Mouse (Mus musculus) stomach, embryonic 14.5 days (tissue): ENCODE measurements around the gene Spaar. TPM values are rescaled to one million over a fixed set of nuclear protein-coding genes. Genes with fewer than 3 reads are reported as not detected.
"Not testable (repeated sequence)": the region's sequence is repeated elsewhere in the genome, so short reads cannot be mapped to it uniquely, and the experiment has no call there.

Experiments used
- ATAC-seq: fragments of 200-750 bp; cut with Nextera tagmentation; 2 replicates; pipeline ENCODE4 v1.8.0; 2017; ENCODE audit warnings: low read depth, moderate TSS enrichment; ENCODE audit not compliant: insufficient number of reproducible peaks, insufficient read depth, low FRiP score
- H3K27ac ChIP-seq: fragments of 300-500 bp; sonication (generic); 2 replicates; pipeline ENCODE4 v1.5.1; 2014; ENCODE audit warnings: mild to moderate bottlenecking, low read length, moderate library complexity, mixed read lengths
- H3K27me3 ChIP-seq: fragments of 300-500 bp; sonication (generic); 2 replicates; pipeline ENCODE4 v1.6.1; 2014; ENCODE audit warnings: low read length, control low read depth, mixed read lengths; ENCODE audit not compliant: control insufficient read depth, insufficient read depth
- H3K36me3 ChIP-seq: fragments of 300-500 bp; sonication (generic); 2 replicates; pipeline ENCODE4 v1.6.1; 2014; ENCODE audit warnings: mild to moderate bottlenecking, control low read depth, low read length, moderate library complexity, mixed read lengths; ENCODE audit not compliant: control insufficient read depth, insufficient read depth
- H3K4me1 ChIP-seq: fragments of 300-500 bp; sonication (generic); 2 replicates; pipeline ENCODE4 v1.6.1; 2014; ENCODE audit warnings: low read length, control low read depth, mixed read lengths; ENCODE audit not compliant: control insufficient read depth, insufficient read depth
- H3K4me2 ChIP-seq: fragments of 300-500 bp; sonication (generic); replicated peaks from 2 replicates; pipeline ENCODE4 v1.6.1; 2014; ENCODE audit warnings: low read depth, low read length, control low read depth
- H3K4me3 ChIP-seq: fragments of 300-500 bp; sonication (generic); 2 replicates; pipeline ENCODE4 v1.5.1; 2014; ENCODE audit warnings: low read depth, low read length, control low read depth
- H3K9ac ChIP-seq: fragments of 300-500 bp; sonication (generic); replicated peaks from 2 replicates; pipeline ENCODE4 v1.6.1; 2014; ENCODE audit warnings: low read depth, mild to moderate bottlenecking, control low read depth, low read length, moderate library complexity, mixed read lengths
- H3K9me3 ChIP-seq: fragments of 300-500 bp; sonication (generic); 2 replicates; pipeline ENCODE4 v1.6.1; 2016; ENCODE audit warnings: low read depth, low read length, control low read depth; ENCODE audit not compliant: control insufficient read depth
- WGBS: fragments of 180-500 bp; shearing (Covaris S2); extraction: QIAGEN DNeasy Blood & Tissue Kit; methylation state at CpG from one replicate; pipeline ENCODE4 v1.1.7; 2014; 5-methylcytosine and 5-hydroxymethylcytosine counted together
- polyA plus RNA-seq: library from polyadenylated mRNA; unstranded; fragments of >200 nt; fragmentation: Nextera tagmentation; extraction: Ambion mirVana; gene quantifications from 2 replicates; pipeline ENCODE4 v1.2.1, GENCODE M21; 2014

Gene Spaar
- polyA plus RNA-seq, 1 experiment from 2014 or later = 0.10 TPM

GRCm38 (mm10) chr4:43795296-43795695, 65.5 kb downstream of the Spaar start:
- Histone ChIP-seq H3K4me2 (no peak overlapping the region), H3K4me3 (no peak overlapping the region), H3K27me3 (no peaks in the 10 kb centered on the region), H3K4me1 (no peaks in the 10 kb centered on the region), H3K27ac (no peak overlapping the region), H3K36me3 (no peaks in the 10 kb centered on the region), H3K9me3 (no peaks in the 10 kb centered on the region), H3K9ac (no peak overlapping the region)
- 72% methylated on average over 6 of the region's 6 CpGs for WGBS
- ATAC-seq = no peak

- not testable (repeated sequence) for H3K9ac ChIP-seq, H3K4me2 ChIP-seq, H3K27me3 ChIP-seq, H3K36me3 ChIP-seq, ATAC-seq, H3K4me1 ChIP-seq, H3K9me3 ChIP-seq, H3K27ac ChIP-seq, H3K4me3 ChIP-seq
- 83% methylated on average over 5 of the region's 5 CpGs for WGBS
Observed at GRCm38 (mm10) chr4:43795844-43796243, 66.0 kb downstream of the Spaar start.

GRCm38 (mm10) chr4:43798936-43799335, 69.1 kb downstream of the Spaar start:
- Histone ChIP-seq H3K36me3 (no peaks in the 10 kb centered on the region), H3K27me3 (no peaks in the 10 kb centered on the region), H3K4me1 (no peaks in the 10 kb centered on the region), H3K9ac (no peak overlapping the region), H3K27ac (no peak overlapping the region), H3K9me3 (no peaks in the 10 kb centered on the region), H3K4me2 (no peak overlapping the region), H3K4me3 (no peak overlapping the region)
- 66% methylated on average over 7 of the region's 7 CpGs for whole genome bisulfite sequencing
- no peak for ATAC-seq

Other genes starting within 250 kb of the Spaar start
- not detected in 2 replicates for gene Sit1, start 246.3 kb upstream of the Spaar start, polyA plus RNA-seq
- gene Ccdc107, start 237.1 kb upstream of the Spaar start, polyA plus RNA-seq = 130 and 132 TPM in 2 replicates
- 43.5 and 46.8 TPM in 2 replicates for gene Arhgef39, start 230.3 kb upstream of the Spaar start, polyA plus RNA-seq
- gene Car9, start 223.1 kb upstream of the Spaar start, polyA plus RNA-seq = 2.8 and 5.8 TPM in 2 replicates
- gene Tpm2, start 206.3 kb upstream of the Spaar start, polyA plus RNA-seq = 790 and 843 TPM in 2 replicates
- gene Creb3, start 167.7 kb upstream of the Spaar start, polyA plus RNA-seq = 56.2 and 69.8 TPM in 2 replicates
- gene Tln1, start 167.3 kb upstream of the Spaar start, polyA plus RNA-seq = 83.7 and 98.5 TPM in 2 replicates
- gene Rgp1, start 151.3 kb upstream of the Spaar start, polyA plus RNA-seq = 41.0 and 44.5 TPM in 2 replicates
- 13.8 and 14.4 TPM in 2 replicates for gene Gba2, start 151.2 kb upstream of the Spaar start, polyA plus RNA-seq
- gene Msmp, start 145.5 kb upstream of the Spaar start, polyA plus RNA-seq = 0.91 and 1.0 TPM in 2 replicates
- 13.3 and 17.3 TPM in 2 replicates for gene Npr2, start 98.1 kb upstream of the Spaar start, polyA plus RNA-seq
- 0.70 and 1.7 TPM in 2 replicates for gene Spag8, start 76.4 kb upstream of the Spaar start, polyA plus RNA-seq
- gene Hint2, start 73.6 kb upstream of the Spaar start, polyA plus RNA-seq = 103 and 112 TPM in 2 replicates
- gene Tmem8b, start 61.1 kb upstream of the Spaar start, polyA plus RNA-seq = 4.5 and 5.6 TPM in 2 replicates
- 3.7 and 4.2 TPM in 2 replicates for gene Fam221b, start 60.9 kb upstream of the Spaar start, polyA plus RNA-seq
- not detected in 2 replicates for gene Olfr70, start 29.2 kb upstream of the Spaar start, polyA plus RNA-seq
- gene Olfr71, start 19.8 kb upstream of the Spaar start, polyA plus RNA-seq = 0.09 TPM in 1 of 2 replicates, not detected in the other
- 0.46 and 0.78 TPM in 2 replicates for gene Hrct1, start 2.8 kb upstream of the Spaar start, polyA plus RNA-seq
- not detected in 2 replicates for gene Olfr159, start 41.0 kb downstream of the Spaar start, polyA plus RNA-seq
- gene Olfr156, start 93.9 kb downstream of the Spaar start, polyA plus RNA-seq = not detected in 2 replicates
- not detected in 2 replicates for gene Olfr157, start 110.2 kb downstream of the Spaar start, polyA plus RNA-seq
- not detected in 2 replicates for gene Olfr155, start 121.5 kb downstream of the Spaar start, polyA plus RNA-seq
- 36.0 and 38.8 TPM in 2 replicates for gene Reck, start 145.5 kb downstream of the Spaar start, polyA plus RNA-seq
- 117 and 121 TPM in 2 replicates for gene Glipr2, start 227.4 kb downstream of the Spaar start, polyA plus RNA-seq